Mouse (Mus musculus) spleen, postnatal 14 days (tissue): Measurements from ENCODE around the gene Kbtbd12.
A peak's percentile ranks its signal among the peaks of the same experiment; 100 is the strongest.

Source experiments
- DNase-seq, 2 experiments: peaks; one replicate each; pipeline ENCODE4 v3.0.0; 2021 to 2022; ENCODE audit warnings: low spot score in 2 of 2

The Kbtbd12 gene

DNA sequence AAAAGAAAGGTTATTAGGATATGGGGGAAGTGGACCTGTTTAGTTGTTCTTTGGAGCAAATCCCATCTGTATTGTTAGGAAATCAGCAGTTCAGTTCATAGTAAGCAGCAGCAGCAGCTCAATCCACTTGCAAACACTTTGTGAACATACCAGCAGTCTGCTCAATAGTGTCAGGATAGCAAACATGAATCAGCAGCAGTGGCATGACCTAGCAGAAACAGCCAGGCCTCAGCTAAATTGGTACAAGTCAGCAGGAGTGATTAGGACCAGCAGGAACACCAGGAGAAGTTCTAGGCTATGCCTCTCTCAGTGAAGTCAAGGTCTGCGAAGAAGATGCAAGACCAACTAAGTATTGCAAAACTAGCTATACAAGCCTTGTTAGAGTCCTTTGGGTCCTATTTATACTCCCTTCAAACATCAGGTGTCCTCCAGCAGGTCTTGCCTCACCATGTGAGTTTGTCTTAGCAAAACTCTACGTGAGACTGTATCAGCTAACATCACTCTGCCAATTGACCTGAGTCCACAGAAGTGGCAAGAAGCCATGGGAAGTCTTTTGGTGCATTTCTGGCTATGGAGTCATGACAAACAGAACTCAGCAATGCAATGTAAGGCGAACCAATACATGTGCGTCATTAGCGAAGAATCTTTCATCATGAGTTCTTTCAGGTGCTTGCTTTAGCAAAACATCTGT, at the start of gene Kbtbd12:
Kbtbd12 (minus strand) TSS at position 340 of the 691 bp plus-strand sequence.
- peak; percentile 22 to 34 for DNase-seq

DNA sequence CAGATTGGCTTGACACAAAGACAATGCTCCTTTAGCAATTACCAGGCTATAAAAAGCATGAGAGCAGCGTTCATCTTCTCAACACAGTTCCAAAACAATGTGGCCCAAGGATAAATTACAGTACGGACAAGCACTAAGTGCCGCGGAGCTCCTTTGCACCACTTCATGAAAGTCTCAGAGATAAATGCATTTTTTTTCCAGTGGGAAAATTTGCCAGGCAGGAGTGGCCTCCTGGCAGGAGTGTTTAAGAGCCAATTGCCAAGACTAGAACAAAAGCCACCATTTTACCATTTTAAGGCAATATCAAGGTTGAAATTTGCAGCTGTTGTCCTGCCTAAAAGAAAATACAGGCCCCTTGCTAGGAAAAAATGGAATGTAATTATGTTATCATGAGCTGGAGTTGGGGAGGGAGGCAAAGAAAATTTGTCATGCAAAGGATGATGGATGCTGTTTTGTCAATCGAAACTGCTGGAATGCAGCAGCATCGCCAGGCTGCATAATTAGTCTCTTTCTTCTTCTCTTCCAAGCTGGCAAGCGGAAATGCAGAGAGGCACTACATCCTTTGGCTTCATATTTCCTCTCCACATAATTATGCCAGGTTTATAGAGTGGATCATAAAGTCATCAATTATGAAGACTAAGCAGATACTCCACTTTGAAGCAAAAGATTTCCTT, 45.8 kb upstream of the Kbtbd12 start:
- DNase-seq, result no peak

DNA sequence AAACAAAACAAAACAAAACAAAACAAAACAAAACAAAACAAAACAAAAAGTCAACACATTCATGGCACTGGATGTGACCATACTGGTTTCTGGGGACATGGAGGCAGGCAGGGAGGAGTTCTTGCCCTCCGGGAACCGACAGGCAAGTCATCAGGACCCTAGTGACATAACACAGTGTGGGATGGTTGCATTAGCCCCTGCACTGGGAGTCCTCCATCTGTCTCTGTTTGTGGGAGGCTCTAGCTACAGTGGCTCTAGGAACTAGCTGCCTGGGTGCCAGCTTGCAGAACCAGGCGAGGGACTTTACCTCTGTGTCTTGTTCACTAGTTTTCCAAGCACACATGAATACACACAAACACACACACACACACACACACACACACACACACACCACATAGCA, 43.3 kb upstream of the Kbtbd12 start:
- no peak for DNase-seq

DNA sequence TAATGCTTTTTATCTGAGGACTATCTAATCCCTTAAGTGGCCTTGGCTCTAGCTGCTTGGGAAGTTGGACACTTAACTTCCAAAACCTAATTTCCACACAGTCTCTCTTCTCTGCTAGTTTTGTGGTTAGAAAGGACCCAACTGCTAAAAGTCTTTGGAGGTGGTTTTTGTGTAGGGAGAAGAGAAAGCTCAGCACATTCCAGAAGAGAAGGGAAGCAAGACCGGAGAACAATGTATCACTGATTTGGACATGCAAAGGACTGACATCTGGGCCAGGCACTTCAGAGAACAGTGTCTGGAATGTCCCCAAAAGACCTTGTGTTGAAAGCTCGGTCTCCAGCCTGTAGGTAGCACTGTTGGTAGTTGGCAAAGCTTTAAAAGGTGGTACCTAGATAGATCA, 40.0 kb upstream of the Kbtbd12 start:
- DNase-seq, result no peak

DNA sequence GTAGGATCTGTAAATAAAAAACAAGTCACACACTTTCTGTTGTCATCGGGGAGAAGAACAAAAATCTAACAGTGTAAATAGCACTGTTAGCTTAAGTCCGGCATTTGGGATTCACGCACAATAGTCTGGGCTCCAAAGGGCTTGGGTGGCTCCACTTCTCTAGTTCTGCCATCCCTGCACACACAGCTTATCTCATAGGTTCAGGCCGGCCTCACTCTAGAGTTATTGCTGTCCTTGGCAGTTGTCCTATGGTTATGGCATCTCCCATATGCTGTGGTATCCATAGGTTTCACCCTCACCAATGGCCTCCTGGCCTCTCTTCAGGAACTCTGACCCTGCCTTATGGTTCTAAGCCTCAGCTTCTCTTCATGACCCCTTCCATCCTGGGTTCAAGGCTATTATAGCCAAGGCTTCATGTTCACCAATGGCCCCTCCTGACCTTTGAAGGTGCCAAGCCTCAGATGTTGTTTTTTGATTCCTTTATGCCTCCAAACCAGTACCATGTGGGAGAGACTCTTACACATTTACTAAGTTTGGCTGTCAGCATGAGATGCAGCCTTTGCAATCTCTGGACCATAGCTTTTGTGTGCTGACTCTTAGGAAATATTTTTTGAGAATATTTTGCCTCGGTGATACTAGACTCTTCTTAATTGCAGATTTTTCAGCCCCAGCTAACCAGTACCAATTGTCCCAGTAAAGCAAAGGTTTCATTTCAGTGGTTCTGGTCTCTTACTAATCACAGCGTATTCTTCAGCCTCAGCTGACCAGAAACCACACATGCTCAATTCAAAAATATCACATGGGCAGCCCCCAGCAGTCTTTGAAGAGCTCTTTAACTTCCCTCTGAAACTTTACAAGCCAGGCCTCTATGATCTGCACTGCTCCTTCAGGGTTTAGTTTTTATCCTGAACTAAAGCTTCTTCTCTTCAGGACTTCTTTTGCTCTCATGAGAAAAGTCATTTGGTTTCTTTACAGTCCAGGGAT, 39.3 kb upstream of the Kbtbd12 start:
- no peak for DNase-seq

DNA sequence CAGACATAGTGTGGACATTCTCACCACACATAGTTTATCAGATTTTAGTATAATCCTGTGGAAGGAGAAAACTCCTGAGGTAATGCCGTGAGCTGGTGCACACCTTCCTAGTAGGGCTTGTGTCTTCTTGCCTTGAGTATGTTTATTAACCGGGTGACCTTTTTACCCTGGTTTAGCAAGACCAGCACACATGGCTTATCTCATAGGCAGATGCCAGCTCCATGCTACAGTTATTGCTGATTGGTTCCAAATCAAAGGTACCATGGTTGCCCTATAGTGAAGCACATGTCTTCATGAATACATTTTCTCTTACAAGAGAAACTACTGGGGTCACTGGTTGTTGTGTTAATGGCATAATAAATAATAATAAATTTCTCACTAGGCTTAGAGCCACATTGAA, 38.1 kb upstream of the Kbtbd12 start:
- no peak for DNase-seq

DNA sequence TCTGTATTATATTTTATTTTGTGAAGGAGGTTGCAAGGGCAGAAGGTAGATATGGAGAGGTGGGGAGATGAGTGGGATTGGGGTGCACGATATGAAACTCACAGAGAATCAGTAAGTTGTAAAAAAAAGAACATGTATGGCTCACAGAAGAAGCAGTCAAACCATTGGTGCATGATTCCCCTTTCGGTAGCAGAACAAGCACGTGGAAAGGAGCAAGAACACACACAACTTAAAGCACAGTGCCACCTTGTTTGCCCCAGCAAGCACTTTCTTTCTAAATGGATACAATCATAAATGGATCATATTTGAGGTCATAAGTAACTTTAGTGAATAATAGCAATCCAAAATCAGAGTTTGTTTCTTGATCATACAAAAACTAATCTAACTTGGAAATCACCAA, 24.5 kb upstream of the Kbtbd12 start:
- DNase-seq, result no peak

DNA sequence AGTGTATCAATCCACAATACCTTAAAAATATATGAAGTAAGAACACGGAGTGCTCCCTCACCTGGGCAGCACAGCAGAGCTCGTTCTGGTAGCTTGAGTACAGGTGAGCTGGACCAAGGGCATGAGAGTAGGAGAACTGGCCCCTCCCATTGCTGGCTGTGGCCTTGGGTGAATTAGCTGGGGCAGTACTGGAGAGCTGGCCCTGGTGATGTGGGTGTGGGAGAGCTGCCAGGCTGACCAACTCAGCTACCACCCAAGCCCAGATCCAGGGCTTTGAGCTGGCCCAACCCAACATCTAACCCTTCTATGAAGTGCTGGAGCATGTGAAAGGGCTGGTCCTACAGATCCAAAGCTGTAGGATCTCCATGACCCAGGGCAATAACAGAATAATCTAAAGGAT, 23.9 kb upstream of the Kbtbd12 start:
- no peak for DNase-seq

DNA sequence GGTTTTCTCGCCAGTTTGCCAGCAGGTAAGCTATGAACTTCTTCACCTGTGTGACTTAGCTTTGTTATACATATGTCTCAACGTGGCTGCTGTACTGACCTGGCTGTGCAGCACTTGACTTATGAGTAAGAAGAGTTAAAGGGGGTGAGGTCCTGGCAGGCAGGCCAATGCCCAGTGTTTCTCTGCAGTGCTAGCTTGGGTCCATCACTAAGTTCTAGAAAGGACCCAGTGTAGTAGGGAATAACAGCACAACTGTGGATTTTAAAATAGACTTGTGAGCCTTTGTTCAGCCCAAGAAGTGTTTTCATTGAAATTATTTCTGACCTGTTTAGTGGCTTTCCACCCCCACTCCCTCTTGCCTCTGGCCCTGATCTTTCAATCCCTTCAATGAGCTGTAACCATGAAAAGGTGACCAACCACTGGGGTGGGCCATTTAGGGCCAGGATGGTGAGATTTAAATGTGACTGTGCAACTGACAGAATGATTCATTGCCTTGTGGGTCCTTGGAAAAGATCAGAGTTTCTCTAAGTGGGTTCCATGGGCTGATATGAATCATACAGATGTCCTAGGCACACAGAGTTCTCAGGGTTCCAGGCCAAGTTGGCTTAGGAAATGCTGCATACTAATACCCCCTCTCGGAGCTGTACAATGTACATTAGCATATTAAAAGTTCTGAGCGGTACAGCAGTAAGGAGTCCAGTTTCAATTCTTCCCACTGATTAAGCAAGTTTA, 10.0 kb upstream of the Kbtbd12 start:
- no peak for DNase-seq

DNA sequence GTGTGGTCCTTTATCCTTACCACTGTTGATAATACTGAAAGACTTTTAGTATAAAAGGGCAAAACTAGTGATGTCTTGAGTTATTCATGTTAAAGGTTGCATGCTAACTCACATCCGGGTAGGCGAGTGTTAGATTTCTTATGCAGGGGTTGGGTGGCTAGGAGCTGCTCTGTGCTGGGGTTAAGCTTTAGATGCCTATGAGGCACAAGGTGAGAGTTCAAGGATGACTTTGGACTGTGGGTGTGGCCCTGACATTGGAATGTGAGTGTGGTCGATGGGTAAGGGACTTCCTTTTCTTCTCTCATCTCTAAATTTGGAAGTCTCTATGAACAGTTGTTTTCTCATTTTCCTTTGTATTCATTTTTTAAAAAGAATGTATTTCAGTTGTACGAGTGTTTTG, 7.0 kb upstream of the Kbtbd12 start:
- no peak for DNase-seq

DNA sequence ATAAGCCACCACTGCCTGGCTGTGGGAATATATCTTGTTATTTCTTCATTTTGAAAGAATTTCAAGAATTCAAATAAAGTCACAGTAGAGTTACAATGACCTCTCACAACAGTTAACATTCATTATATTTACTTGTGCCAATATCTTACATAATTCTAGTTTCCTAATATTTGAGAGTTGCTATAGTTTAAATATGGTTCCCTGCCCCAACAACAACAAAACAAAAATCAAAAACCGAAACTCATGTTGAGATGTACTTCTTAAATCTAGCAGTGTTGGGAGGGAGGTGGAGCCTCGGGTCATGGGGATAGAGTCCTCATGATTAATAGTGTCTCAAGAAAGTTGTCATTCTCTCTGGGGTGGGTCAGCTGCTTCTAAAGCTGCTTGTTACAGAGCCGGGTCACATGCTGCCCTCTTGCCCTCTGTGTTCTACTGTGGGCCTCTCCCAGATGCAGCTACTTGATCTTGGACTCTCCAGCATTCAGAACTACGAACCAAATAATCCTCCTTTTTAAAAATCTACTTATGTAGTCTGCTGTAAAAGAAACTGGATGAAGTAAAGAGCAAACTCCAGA, 3.7 kb upstream of the Kbtbd12 start:
- no peak for DNase-seq

DNA sequence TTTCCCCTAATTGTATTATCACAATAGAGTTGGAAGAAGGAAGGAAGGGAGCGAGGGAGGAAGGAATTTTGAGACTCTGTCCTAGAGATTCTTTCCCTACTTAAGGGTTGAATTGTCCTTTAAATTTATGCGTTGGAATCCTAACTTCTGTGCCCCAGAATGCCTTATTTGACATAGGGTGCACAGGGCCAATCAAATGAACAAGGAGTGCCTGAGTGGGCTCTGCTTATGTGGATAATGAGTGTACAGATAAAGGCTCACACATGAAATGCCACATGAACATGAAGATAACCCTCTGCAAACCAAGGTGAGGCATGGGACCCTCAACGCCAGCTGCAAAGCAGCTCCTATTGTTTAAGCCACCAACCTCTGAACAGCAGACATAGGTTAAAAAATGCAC, 2.6 kb upstream of the Kbtbd12 start:
- no peak for DNase-seq

DNA sequence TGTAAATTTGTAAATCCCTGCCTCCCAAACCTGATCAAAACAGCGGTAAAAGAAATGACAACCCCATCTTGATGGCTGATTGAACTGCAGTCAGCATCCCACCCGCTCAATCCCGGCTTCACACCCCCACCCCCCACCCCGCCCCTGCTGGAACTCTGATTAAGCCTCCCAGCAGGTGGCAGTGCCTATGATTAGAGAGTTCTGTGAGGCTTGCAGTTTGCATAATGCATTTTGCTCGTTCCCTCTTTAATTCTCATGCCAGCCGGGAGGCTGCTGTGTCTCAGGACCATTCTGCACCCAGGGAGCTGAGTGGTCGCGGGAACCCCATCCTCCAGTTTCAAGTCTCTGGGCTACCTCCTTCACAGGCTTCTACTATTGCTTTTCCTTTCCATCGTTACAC, 2.2 kb upstream of the Kbtbd12 start:
- no peak for DNase-seq

DNA sequence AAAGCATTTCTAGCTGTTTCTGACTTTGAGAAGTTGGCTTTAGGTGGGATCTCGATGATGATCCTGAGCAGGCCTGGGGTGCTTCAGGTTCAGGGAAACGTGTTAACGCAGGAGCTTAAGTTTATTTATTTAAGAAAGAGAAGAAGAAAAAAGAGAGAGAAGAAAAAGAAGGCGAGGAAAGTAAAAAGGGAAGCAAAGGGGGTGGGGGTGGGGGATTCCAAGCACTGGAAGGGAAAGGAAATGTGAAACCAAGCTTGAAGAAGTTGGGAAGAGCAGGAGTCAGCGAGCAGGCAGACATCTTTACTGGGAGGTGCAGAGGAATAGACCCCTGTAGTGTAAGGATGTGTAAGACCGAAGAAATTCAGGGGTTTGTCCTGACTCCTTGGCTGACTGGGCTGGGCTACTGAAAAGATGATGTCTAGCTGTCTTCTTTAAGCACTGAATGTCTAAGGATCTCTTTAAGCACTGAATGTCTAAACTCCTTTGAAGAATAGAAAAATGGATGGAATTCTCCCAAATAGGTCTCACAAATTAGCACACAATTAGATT, 1.7 kb upstream of the Kbtbd12 start:
- DNase-seq, result no peak

DNA sequence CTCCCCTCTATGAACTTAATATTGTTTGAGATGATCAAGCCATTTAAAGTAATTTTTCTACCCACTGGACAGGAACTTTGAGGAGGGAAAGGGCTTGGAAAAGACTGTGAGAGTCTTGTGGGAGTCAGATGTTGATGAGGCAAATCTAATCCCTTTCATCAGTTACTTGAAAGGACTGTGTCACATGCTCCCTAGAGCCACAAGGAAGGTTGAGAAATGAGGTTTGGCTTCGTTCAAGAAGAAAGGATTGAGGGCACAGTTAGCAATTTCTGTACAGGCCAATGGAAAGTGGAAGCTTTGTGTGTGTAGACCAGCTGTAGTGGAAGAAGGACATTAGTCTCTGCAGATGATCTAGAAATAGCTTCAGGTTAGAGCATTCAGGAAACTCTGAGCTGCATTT, 1.2 kb upstream of the Kbtbd12 start:
- no peak for DNase-seq

DNA sequence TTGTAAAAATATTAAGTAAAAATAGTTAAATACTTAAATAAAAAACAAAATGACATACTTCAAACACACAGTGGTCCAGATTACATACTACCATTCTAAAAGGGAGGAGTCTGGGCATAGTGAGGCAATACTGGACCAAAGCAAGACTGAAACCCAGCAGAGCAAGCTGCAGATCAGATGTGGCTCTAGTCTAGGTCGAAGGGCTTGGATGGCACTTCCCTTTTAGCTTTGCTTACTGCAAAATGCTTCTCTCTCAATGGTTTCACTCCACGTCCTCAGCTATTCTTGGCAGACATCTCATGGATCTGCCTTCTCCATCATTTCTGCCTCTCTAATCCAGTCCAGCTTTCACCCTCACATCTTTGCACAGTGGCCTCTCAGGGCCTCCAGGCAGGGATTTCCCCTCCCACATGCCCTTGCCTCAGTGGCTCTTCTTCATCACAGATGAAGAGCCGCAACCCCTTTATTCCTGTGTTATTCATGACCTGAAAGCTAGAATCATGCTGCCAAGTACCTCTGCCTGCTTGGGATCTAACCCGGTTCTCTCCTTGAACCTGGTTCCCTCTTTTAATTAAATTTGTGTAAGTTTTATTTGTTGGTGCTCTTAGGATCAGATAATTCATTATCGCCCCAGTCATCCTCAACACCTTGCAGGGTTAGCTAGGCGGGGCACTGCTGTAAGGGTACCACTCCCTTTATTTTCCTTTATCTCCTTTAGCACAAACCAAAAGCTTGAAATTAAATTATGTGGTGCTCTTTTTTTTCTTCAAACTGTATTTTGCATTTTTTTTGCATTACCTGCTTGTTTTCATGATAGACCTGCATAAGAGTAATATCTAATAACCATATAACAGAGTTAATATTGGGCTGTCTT, 1.6 kb downstream of the Kbtbd12 start:
- peak in 1 of 2 experiments; percentile 18 for DNase-seq

DNA sequence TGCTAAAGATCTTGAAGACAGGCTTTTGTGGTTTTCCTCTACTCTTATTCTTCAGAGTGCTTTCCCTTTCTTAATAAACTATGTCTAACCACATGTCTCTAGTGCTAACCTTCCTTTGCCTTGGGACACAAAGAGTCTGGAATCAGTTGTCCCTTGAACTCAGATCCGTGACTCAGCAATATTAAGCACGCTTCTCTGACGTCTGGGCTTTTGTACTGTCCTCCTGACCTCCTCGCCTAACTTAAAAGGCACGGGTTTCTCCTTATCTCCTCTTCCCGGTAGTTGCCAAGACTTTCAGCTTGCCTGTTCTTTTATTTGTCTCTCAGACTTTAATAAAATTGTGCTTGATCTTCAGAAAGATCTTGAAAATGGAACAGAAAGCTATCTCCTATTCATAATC, 6.5 kb downstream of the Kbtbd12 start:
- no peak for DNase-seq

DNA sequence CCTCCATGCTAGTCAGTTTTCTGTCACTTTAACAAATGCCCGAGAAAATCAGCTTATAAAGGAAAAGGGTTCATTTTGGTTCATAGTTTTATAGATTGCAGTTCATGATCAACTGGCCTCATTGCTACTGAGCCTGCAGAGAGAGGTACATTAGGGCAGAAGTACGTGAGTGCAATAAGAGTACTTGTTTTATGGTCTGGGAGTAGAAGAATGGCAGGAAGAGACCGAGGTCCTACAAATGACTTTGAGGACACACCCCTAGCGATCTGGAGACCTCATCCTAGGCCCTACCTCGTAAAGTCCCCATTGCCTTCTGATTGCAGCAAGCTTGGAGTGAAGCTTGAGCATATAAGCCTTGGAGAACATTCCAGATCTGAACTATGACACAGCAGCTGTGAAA, 7.2 kb downstream of the Kbtbd12 start:
- no peak for DNase-seq

DNA sequence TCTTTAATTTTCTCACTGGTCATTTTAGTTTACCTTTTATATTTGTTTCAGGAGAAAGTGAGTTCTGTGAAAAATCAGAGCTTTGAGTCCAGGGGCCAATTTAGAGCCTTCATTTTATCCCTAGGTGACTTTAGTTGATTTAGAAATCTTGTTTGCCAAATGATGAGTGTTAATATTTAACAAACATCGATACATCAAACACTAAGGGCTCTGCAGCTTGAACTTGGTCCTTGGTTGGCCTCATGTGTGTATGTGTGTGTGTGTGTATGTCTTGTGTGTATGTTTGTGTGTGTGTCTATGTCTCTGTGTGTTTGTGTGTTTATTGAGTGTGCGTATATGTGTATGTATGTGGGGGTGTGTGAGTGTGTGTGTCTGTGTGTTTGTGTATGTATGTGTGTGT, 7.9 kb downstream of the Kbtbd12 start:
- DNase-seq, result no peak

DNA sequence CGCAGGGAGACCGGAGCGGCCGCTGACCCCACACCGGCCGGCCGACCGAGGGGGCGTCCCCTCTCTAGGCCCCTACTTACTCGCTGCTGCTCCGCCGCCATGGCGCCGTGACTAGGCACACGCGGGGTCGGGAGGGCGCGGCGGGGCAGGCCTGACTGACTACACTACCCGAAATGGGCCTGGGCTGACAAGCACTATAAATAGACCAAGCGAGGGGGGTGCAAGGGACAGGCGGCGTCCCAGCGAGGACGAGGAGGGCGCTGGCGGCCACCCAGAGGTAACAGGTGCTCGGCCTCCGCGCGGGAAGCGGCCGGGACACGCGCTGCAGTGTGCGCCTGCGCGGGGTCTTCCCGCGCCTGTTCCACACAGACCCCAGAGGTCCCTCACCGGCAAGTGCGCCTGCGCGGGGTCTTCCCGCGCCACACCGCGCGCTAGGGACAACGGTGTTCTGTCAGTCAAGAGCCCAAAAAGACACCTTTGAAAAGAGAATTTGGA, 10.4 kb downstream of the Kbtbd12 start:
- DNase-seq, result peak; percentile 34 to 45
